Mouse (Mus musculus) bone marrow macrophage, adult 2 months (primary cell): ENCODE measurements around the gene Gdf15.

Experiments used
- CTCF ChIP-seq: IDR thresholded peaks from 2 replicates; pipeline ENCODE4 v1.5.1; 2012; ENCODE audit warnings: low read depth, mild to moderate bottlenecking, low read length, moderate library complexity
- POLR2A ChIP-seq: IDR thresholded peaks from 2 replicates; pipeline ENCODE4 v1.6.1; 2012; ENCODE audit warnings: mild to moderate bottlenecking, low read depth, low read length, borderline replicate concordance

GRCm38 (mm10) chr8:70671615-70672324 is 39.5 kb upstream of the Gdf15 start:
- TF ChIP-seq CTCF: no peak
- TF ChIP-seq POLR2A: no peak
